Mouse (Mus musculus) frontal cortex, postnatal 36 days (tissue): ENCODE data around the gene Pgam1.
"Not testable (repeated sequence)": the region's sequence is repeated elsewhere in the genome, so short reads cannot be mapped to it uniquely, and the experiment has no call there.

Source experiments
- DNase-seq, 2 experiments: peaks; one replicate each; pipeline ENCODE4 v3.0.0; 2022; ENCODE audit warnings: low spot score in 2 of 2

The Pgam1 gene

DNA sequence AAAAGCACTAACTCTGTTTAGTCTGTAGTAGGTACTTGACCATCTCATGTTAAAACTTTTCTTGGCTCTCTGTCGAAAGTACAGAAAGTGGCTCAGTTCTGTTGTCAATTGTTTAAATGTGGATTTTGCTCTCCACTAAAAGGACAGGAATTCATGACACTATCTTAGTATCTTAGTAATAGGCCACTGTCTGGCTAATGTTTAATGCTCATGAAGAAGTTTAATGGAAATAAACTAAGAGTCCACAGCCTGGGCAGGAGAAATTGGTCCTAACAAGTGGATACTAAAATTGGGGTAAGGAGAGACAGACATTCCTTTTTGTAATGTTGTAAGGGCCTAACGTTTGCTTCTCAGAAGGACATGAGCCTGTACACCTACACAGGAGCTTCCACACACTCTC lies 1.3 kb upstream of the Pgam1 start:
- no peak for DNase-seq

DNA sequence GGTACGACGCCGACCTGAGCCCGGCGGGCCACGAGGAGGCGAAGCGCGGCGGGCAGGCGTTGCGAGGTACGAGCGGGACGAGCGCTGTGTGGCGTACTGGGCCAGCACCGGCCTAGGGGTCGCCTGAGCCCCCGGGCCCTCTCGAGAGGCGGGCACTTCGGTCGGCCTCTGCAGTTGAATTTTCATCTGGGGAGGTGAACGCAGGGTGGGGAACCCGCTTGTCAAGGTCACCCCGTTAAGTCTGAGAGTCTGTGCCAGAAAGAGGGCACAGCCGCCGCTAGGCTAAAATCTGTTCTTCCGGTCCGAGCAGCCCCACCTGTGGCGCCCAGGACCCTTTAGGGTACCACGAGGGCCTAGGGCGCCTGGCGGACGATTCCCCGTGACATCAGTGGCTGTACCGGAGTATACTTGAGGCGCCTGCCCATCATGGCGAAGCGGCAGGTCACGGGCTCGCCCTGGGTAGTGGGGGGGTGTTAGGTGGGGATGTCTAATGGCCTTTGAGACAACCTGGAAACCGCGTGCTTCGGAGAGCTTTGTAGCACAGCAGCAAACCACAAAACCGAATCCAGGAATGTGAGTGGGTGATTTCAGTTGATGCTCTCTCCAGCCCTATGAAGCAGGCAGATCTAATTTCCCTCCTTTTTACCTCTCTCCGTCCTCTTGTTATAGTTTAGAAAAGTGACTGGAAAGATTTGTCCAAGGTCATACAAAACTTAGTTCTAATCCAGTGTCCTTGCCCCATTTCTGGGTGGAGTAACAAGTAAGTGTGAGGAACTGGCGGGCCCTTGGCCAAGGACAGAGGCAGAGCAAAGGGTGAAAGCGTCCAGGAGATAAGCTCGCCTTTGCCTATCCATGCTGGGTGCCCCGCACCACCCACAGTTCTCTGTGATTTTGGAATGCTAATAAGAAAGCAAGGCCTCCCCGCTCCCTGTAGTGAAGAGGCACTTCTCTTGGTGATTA lies 678 bp downstream of the Pgam1 start:
- peak in 1 of 2 experiments; percentile 30 for DNase-seq

DNA sequence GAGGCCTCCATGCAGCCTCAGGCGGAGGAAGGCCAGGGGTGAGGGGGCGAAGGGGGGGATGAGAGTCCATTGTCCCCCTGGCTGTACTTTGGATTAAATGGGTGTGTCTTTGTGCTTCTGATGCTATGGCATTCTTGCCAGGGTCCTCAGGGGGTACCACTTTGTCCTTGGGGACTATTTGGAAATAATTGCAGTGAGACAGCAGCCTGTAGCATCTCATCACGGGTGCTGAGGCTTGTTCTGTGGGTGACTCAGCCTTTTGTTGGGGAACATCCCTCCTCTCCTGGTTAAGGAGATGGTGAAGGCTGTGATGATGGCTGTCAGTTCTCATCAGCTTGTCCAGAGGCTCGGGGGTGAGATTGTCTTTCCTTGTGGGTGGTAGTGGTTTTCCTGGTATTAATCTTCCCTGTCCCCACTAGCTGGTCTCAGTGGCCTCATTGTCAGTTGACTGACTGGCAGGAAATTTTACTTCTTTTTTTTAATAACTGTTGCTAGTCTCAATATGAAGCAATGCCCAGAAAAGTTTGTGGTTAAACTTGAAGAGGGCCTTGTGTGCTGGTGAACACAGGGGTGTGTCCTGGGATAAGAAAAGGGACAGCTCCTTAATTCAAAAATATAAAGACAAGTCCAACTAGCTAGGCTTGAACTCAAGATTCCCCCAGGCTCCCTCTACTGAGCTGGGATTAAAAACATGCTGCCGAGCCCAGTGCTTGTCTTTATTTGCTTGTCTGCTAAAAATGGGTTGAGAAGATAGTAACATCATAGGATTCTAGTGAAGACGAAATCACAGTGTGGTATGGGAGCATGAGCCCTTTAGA lies 2.3 kb downstream of the Pgam1 start:
- no peak for DNase-seq

DNA sequence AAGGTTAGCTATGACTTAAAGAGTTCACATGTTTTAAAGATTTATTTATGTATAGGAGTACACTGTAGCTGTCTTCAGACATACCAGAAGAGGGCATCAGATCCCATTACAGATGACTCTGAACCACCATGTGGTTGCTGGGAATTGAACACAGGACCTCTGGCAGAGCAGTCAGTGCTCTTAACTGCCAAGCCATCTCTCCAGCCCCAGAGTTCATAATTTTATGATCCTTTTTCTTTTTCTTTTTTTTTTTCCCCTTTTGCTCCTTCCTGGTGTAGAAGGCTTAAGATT lies 2.8 kb downstream of the Pgam1 start:
- DNase-seq, result not testable (repeated sequence)

DNA sequence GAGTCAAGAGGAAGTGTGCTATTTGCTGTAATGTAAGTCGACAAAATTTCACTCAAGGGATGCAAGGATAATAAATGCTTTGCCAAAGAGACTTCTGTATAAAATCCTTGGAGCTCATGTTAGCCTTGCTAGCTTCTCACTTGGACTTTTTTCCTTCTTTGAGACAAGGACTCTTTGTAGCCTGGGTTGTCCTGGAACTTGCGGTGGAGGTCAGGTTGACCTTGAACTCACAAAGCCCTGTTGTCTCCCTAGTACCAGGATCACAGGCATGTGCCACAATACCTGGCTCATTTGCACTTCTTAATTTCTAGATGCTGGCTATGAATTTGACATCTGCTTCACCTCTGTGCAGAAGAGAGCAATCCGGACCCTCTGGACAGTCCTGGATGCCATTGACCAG lies 3.6 kb downstream of the Pgam1 start:
- DNase-seq, result no peak

DNA sequence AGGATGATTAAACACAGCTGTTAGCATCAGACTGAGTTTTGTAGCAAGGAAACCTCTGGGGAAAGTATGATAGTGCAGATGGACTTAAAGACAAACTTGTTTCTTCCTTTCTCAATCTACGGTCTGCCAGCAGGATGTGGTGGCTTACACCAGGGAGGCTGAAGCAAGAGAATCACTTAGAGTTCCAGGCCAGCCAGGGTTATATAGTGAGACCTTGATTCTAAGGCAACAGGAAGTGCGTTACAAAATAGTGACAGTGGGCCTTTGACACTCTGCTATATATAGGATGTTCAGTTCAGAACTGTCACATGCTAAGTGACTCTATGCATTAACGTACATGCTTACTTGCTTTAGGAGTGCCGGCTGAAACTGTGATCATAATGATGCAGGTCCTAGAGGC lies 5.1 kb downstream of the Pgam1 start:
- DNase-seq, result no peak

- DNase-seq, result no peak
These were observed 7.7 kb downstream of the Pgam1 start for GRCm38 (mm10) chr19:41919471-41919870.

- no peak for DNase-seq
These were observed 8.8 kb downstream of the Pgam1 start for GRCm38 (mm10) chr19:41920412-41921067.

DNA sequence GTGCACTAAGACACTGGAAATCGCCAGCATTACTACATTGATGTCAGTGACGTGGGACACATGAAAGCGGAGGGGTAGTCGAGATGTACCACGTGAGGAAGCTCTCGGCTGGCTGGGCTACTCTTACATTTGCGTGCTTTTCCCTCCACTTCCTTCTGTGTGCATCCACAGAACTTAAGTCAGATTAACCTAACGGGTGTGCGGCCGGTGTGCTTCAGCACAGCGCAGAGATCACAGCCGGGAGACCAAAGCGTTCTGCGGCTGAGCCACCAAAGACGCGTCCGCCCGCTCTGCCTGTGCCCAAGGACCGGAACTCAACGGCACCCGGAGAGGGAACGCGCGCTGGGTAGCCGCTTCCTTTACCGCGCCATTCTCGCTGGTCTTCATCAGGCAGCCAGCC lies 21.0 kb downstream of the Pgam1 start:
- no peak for DNase-seq

DNA sequence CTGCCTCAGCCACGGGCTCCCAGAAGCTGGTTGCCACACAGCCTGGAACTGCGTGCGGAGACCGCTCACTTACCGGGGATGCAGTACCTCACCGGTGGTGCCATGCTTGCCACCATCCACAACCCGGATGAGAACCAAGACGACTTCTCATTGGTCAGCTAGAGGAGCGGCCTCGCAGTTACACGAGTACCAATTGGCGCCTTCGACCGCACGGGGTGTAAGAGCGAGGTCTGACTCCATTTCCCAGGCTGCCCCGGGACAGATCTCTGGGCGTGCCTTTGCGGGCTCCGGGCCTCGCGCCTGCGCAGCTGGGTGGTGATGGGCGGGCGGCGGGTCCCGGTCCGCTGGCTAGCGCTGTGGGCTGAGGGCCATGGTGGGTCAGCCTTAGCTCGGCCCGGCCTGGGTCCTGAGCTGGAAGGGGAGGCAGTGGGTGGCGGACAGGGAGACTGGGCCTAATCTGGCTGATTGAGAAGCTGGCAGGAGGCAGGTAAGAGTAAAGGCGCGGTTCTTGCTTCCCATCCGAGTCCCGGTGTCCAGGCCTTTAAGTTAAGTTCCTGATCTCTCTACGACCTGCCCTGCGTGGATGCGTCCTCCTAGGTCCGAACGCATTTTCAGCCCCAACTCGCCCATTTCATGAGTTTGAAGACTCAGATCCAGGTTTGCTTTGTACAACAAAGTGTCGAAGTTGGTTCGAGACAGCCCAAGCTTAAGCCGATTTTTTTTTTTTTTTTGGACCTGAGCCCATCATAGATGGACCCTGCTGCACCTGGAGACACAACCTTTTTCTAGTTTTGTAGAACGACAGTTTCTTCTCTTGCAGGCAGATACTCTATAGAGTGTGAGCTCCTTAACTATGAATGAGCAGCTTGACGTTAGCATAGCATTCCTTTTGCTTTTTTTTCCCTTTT lies 21.7 kb downstream of the Pgam1 start, which contains the start of the genes Exosc1 and Zdhhc16:
Exosc1 (minus strand) TSS at position 245 of the 908 bp plus-strand sequence.
Zdhhc16 (plus strand) TSS at position 302 of the 908 bp plus-strand sequence.
- DNase-seq, result peak; percentile 99 to 100

GRCm38 (mm10) chr19:41934124-41934523 lies 22.4 kb downstream of the Pgam1 start:
- no peak for DNase-seq

DNA sequence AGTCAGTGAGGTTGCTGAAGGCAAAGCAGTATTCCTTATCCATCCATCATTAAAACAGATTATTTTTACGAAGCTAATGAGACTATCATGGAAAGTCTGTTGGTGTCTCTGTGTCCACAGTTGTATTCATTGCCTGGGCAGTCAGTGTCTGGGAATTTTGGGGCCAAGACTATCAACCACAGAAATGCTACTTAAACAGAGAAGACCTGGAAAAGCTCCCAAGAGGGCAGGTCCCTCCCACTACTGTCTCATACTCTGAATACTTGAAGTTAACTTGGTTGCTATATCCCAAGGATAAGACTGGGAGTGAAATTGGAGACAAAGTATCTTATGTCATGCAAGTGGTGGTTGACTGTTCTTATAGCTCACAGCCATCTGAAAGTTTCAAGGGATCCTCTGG lies 24.2 kb downstream of the Pgam1 start:
- no peak for DNase-seq

- no peak for DNase-seq
These were observed 26.8 kb downstream of the Pgam1 start for GRCm38 (mm10) chr19:41938539-41938938.

- DNase-seq, result no peak
These were observed 32.1 kb downstream of the Pgam1 start for GRCm38 (mm10) chr19:41943841-41944240.

- peak in 1 of 2 experiments; percentile 24 for DNase-seq
These were observed 40.6 kb downstream of the Pgam1 start for GRCm38 (mm10) chr19:41952287-41952686.

- DNase-seq, result peak in 1 of 2 experiments; percentile 20
These were observed 41.9 kb downstream of the Pgam1 start for GRCm38 (mm10) chr19:41953574-41953973.
